Mouse (Mus musculus): ENCODE measurements at regions not wholly inside any gene's neighbourhood (a gene's known extent, or its start where the extent isn't known, plus 50 kb on each side); places are given as distances from the start of the nearest gene placed in this dataset.

- no peak for DNase-seq (ENCODE audit: low spot score in 2 of 2)
These were observed 517.1 kb upstream of the Adam5 start for GRCm38 (mm10) chr8:25341225-25341624.

- DNase-seq (ENCODE audit: low spot score in 2 of 2) = no peak
These were observed 516.6 kb upstream of the Adam5 start for GRCm38 (mm10) chr8:25340729-25341128.

- no peak for DNase-seq (ENCODE audit: low spot score in 2 of 2)
These were observed 508.0 kb upstream of the Adam5 start for GRCm38 (mm10) chr8:25332120-25332607.

- DNase-seq (ENCODE audit: low spot score in 2 of 2) = no peak
These were observed 507.1 kb upstream of the Adam5 start for GRCm38 (mm10) chr8:25331161-25331776.

GRCm38 (mm10) chr8:25329791-25330190 is 505.6 kb upstream of the Adam5 start:
- no peak for DNase-seq (ENCODE audit: low spot score in 2 of 2)

GRCm38 (mm10) chr8:25328318-25328717 is 504.1 kb upstream of the Adam5 start:
- DNase-seq (ENCODE audit: low spot score in 2 of 2) = no peak

GRCm38 (mm10) chr8:25326930-25327329 is 502.8 kb upstream of the Adam5 start:
- DNase-seq (ENCODE audit: low spot score in 2 of 2) = no peak

- no peak for DNase-seq (ENCODE audit: low spot score in 2 of 2)
These were observed 502.1 kb upstream of the Adam5 start for GRCm38 (mm10) chr8:25326257-25326656.

- no peak for DNase-seq (ENCODE audit: low spot score in 2 of 2)
These were observed 500.6 kb upstream of the Adam5 start for GRCm38 (mm10) chr8:25324731-25325130.

GRCm38 (mm10) chr8:25323643-25324420 is 499.7 kb upstream of the Adam5 start:
- no peak for DNase-seq (ENCODE audit: low spot score in 2 of 2)

GRCm38 (mm10) chr8:25316383-25316782 is 492.2 kb upstream of the Adam5 start:
- no peak for DNase-seq (ENCODE audit: low spot score in 2 of 2)

- DNase-seq (ENCODE audit: low spot score in 2 of 2) = no peak
These were observed 487.8 kb upstream of the Adam5 start for GRCm38 (mm10) chr8:25311811-25312533.

GRCm38 (mm10) chr8:25307956-25308355 is 483.8 kb upstream of the Adam5 start:
- no peak for DNase-seq (ENCODE audit: low spot score in 2 of 2)

GRCm38 (mm10) chr8:25307511-25307910 is 483.3 kb upstream of the Adam5 start:
- no peak for DNase-seq (ENCODE audit: low spot score in 2 of 2)

- DNase-seq (ENCODE audit: low spot score in 2 of 2) = no peak
These were observed 482.8 kb upstream of the Adam5 start for GRCm38 (mm10) chr8:25306769-25307491.

All from left cerebral cortex, adult 8-10 months (tissue).